9 mouse cellular contexts compared by ENCODE assay signal in the genomic region with DNA sequence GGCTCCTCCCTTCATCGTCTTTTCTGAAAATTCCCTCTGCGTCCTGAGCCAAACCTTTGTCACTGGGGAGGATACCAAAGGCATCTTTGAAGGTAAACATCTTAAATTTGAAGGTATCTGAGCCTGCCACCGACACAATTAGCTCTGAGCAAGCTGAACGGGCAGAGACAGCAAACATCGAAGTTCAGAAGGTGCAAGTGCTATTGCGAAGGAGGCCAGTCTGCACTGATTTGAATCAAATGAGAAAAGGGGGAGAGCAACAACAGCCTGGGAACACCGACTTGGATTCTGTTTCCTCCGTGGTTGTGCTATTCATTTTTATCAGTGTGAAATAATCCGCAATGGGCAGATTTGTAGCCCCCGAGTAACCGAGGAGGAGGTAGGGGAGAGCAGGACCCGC.
DNase-seq lines count a peak whose midpoint lies in the region; ATAC-seq and TF ChIP-seq lines count a peak whose summit lies in the region.
"Had no signal": no experiment of that assay in that cellular context is flagged by ENCODE, and none has a peak within 500 bp of the region (broad histone marks: within the 10 kb centered on the region; RNA-seq: fewer than 3 reads in every experiment).

No protein-coding gene starts in this region.

- no peak overlapping the region for H3K9ac ChIP-seq in limb, embryonic 12.5 days (replicated peaks)
- H3K9ac ChIP-seq in hindbrain, embryonic 13.5 days: peak overlapping the region; percentile 63
- peak overlapping the region; percentile 66 for H3K9ac ChIP-seq in neural tube, embryonic 13.5 days
- H3K9ac ChIP-seq: liver, embryonic 14.5 days had no signal

- ATAC-seq in cerebellum, adult (ENCODE audit: insufficient number of reproducible peaks, low FRiP score, low TSS enrichment): no peak
- ATAC-seq in limb, embryonic 12.5 days (ENCODE audit: insufficient number of reproducible peaks, insufficient read depth, low FRiP score, low TSS enrichment, low read depth): no peak
- ATAC-seq in hindbrain, embryonic 13.5 days (ENCODE audit: low FRiP score): no peak
- ATAC-seq in neural tube, embryonic 13.5 days (ENCODE audit: low read depth): no peak

- no peak for TF ChIP-seq POLR2A in cerebellum, adult 2 months (IDR thresholded peaks at IDR 0.05; ENCODE audit: borderline replicate concordance, insufficient read depth, low read length)

- peak overlapping the region; percentile 60 for H3K27ac ChIP-seq in cerebellum, adult 2 months (ENCODE audit: insufficient read depth, low read length)
- 0 out of 2 replicates have a peak overlapping the region, but pooled peaks have one; percentile 26 for H3K27ac ChIP-seq in limb, embryonic 12.5 days
- H3K27ac ChIP-seq in limb, embryonic 10.5 days: no peak overlapping the region
- peak overlapping the region; percentile 89 for H3K27ac ChIP-seq in hindbrain, embryonic 13.5 days
- peak overlapping the region; percentile 90 for H3K27ac ChIP-seq in neural tube, embryonic 13.5 days (replicated peaks)
- H3K27ac ChIP-seq: liver, embryonic 14.5 days had no signal

- TF ChIP-seq CTCF in cerebellum, adult 2 months (IDR thresholded peaks at IDR 0.05; ENCODE audit: borderline replicate concordance, insufficient read depth, low read depth, low read length): no peak

- WGBS in cerebellum, adult 2 months: 15% methylated on average over 12 of the region's 12 CpGs
- 77% methylated on average over 12 of the region's 12 CpGs for WGBS in limb, embryonic 12.5 days
- 84% methylated on average over 12 of the region's 12 CpGs for WGBS in limb, embryonic 10.5 days
- WGBS in hindbrain, embryonic 13.5 days: 38% methylated on average over 12 of the region's 12 CpGs
- 33% methylated on average over 12 of the region's 12 CpGs for WGBS in neural tube, embryonic 13.5 days

- no peaks in the 10 kb centered on the region for H3K9me3 ChIP-seq in limb, embryonic 12.5 days
- no peaks in the 10 kb centered on the region for H3K9me3 ChIP-seq in limb, embryonic 10.5 days (replicated peaks)
- H3K9me3 ChIP-seq in hindbrain, embryonic 13.5 days: no peaks in the 10 kb centered on the region
- H3K9me3 ChIP-seq in neural tube, embryonic 13.5 days: no peaks in the 10 kb centered on the region

- H3K27me3 ChIP-seq in cerebellum, adult 2 months (ENCODE audit: control insufficient read depth, insufficient read depth, low read length): no peaks in the 10 kb centered on the region
- no peaks in the 10 kb centered on the region for H3K27me3 ChIP-seq in limb, embryonic 12.5 days
- H3K27me3 ChIP-seq in limb, embryonic 10.5 days (ENCODE audit: low read depth, poor library complexity, severe bottlenecking): no peaks in the 10 kb centered on the region
- H3K27me3 ChIP-seq in hindbrain, embryonic 13.5 days: no peaks in the 10 kb centered on the region
- H3K27me3 ChIP-seq in neural tube, embryonic 13.5 days: no peaks in the 10 kb centered on the region

- peak overlapping the region; percentile 66 for H3K4me3 ChIP-seq in cerebellum, adult 2 months (replicated peaks; ENCODE audit: insufficient read depth, low read depth, low read length)
- H3K4me3 ChIP-seq in limb, embryonic 12.5 days (replicated peaks): no peak overlapping the region
- H3K4me3 ChIP-seq in limb, embryonic 10.5 days: no peak overlapping the region
- H3K4me3 ChIP-seq in hindbrain, embryonic 13.5 days: peak overlapping the region; percentile 36
- H3K4me3 ChIP-seq in neural tube, embryonic 13.5 days: peak overlapping the region; percentile 33

- peak overlapping the region; percentile 52; the same call in 1 of the 2 replicates for H3K4me2 ChIP-seq in limb, embryonic 12.5 days
- H3K4me2 ChIP-seq in hindbrain, embryonic 13.5 days: peak overlapping the region; percentile 60
- peak overlapping the region; percentile 60 for H3K4me2 ChIP-seq in neural tube, embryonic 13.5 days

- peak in 1 of 2 experiments; percentile 44 for DNase-seq in cerebellum, adult 2 months
- DNase-seq in limb, embryonic 10.5 days (ENCODE audit: low spot score): no peak
- DNase-seq in urinary bladder, postnatal 25 days (ENCODE audit: low spot score): no peak
- DNase-seq in ovary, adult 18-20 months (ENCODE audit: low spot score): no peak

- peaks cover 2% of the 10 kb centered on the region for H3K4me1 ChIP-seq in cerebellum, adult 2 months (ENCODE audit: control insufficient read depth, insufficient read depth, low read length)
- H3K4me1 ChIP-seq in limb, embryonic 12.5 days (replicated peaks): peaks cover 43% of the 10 kb centered on the region
- H3K4me1 ChIP-seq in limb, embryonic 10.5 days: peaks cover 36% of the 10 kb centered on the region
- peaks cover 69% of the 10 kb centered on the region for H3K4me1 ChIP-seq in hindbrain, embryonic 13.5 days (replicated peaks)
- peaks cover 88% of the 10 kb centered on the region for H3K4me1 ChIP-seq in neural tube, embryonic 13.5 days (replicated peaks)

- H3K36me3 ChIP-seq in limb, embryonic 12.5 days: no peaks in the 10 kb centered on the region
- H3K36me3 ChIP-seq in limb, embryonic 10.5 days: no peaks in the 10 kb centered on the region
- H3K36me3 ChIP-seq in hindbrain, embryonic 13.5 days: no peaks in the 10 kb centered on the region
- H3K36me3 ChIP-seq in neural tube, embryonic 13.5 days: no peaks in the 10 kb centered on the region

Comparison
In these comparisons a context has a peak if more than half of its experiments do, and no peak if none do; other contexts are left out.
1. H3K4me3 ChIP-seq: peak in cerebellum, adult 2 months (single experiment), hindbrain, embryonic 13.5 days (single experiment) and neural tube, embryonic 13.5 days (single experiment); none in limb, embryonic 12.5 days (single experiment) and limb, embryonic 10.5 days (single experiment).
2. Peak in every context shown above with its lines, with median percentiles within 50 percentile points of each other: H3K4me2 ChIP-seq.